Mouse (Mus musculus): Measurements from ENCODE around the gene Soga1.

Gene Soga1

DNA sequence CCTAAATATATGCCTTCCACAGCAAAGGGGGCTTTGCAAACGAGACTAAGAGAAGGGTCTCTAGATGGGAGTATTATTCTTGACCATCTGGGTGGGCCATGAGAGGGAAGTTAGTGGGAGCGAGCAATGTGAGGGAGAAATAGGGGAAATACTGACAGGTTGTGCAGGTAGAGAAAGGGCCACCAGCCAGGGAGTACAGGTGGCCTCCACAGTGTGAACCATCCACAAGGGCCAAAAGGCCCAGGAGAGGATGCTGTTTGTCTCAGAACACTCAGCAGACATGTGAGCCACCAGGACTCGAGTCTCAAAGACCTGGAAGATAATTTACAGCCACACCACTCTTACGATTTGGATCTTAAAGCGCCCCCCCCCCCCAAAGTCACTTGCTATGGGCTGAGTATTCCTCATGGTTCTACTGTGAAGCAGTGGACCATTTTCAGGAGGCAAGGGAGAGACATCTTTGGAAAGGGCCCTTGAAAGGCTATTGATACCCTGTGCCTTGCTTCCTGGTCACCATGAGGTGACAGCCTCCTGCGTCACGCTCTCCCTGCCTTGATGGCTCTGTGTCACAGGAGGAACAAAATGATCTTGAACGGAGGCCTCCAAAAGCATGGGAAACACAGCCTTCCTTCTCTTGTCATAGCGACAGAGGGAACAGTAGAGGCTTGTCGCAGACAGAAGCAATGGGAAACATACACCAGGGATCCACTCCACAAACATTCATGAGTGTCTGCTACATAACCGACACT, 18.3 kb downstream of the Soga1 start:
- DNase-seq (ENCODE audit: low read depth), result no peak

DNA sequence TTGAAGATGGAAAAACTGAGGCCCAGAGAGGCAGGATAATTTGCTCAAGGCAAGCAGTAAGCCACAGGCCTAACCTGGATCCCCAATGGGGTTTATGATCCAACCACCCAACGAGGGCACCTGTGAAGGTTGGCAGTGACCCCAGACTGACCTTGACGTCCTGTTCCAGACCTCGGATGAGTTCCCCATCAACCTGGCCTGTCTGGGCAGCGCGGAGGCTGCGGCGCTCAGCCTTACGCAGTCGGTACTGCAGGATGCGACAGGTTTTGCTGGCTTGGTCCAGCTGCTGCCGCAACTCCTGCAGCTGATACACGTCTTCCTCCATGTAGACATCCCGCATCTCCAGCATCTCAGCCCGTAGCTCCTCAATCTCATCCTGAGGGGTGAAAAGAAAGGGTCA, 19.0 kb downstream of the Soga1 start:
- DNase-seq (ENCODE audit: low read depth), result no peak

DNA sequence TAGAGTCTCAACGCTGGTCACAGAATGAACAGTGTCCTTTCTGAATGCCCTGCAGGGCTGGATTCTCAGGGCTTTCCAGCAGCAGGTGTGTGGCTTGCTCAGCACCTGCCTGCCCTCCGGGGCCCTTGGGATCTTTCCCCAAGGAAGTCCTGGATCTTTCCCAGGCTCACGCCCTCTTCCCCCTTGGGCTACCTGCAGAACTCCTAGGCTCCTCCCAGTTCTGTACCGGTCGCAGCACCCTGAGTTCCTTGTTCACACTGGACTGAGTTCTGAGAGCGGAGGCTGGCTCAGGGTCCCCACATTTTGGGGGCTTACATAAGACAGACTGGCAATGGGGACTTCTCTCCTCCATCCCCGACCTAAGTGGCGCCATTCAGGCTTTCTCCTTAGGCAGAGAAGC, 19.9 kb downstream of the Soga1 start:
- no peak for DNase-seq (ENCODE audit: low read depth)

DNA sequence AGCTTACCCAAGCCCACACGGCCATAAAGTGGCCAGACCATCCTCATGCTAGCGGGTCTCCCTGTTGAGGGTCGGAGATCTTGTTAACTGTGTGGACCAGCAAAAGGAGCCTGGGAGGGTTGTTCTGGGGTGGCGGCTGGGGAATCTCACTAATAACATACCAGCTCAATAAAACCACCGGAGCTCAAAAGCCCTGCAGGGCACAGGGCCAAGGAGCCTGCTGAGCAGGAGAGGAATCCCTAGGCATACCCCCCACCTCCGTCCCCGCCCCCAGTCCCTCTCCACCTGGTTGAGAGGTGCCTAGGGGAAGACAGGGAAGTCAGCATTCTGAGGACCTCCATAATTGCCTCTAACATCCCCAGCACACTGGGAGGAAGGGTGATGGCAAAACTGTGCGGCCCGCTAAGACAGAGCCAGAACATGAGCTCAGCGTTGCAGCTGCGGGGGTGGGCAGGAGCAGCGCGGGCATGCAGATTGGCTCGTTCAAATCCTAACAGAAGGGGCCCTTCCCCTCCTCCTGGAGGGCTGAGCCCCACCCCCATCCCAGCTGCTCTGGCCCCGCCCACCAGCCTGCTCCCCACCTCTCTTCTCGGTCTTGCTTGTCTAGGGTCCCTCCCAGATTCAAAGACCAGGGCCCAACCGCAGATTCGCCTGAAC, 20.6 kb downstream of the Soga1 start:
- DNase-seq (ENCODE audit: low read depth), result no peak

DNA sequence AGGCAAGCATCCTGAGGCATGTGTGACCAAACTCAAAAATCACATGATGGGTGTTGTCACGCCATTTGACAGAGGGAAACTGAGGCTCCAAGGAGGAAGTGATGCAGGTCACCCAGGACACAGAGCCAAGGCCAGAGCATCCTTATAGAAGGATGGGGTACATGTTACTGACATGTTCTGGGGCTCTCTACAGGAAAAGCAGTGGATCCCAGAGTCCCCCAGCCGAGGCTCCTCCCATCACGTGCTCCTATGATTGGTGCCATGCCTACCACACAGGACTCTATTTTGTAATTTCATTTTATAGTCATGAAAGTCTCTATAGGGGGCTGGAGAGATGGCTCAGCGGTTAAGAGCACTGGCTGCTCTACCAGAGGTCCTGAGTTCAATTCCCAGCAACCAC, 21.3 kb downstream of the Soga1 start:
- DNase-seq (ENCODE audit: low read depth), result no peak

DNA sequence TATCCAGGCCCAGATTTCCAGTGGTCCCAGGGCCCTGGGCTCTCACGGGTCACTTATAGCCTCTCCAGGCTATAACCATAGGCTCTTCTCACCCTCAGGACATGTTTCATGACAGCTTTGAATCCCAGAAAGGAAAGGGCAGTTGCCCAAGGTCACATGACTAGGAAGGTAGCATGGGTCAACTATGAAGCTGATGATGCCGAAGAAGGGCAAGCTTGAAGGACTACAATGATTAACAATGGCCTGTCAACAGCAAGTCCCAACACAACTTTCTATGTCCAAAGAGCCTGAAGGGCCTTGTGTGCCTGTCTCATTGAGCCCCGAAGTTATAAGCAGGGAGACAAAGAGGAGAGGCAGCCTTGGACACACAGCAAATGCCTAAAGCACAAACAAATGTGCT, 21.9 kb downstream of the Soga1 start:
- no peak for DNase-seq (ENCODE audit: low read depth)

DNA sequence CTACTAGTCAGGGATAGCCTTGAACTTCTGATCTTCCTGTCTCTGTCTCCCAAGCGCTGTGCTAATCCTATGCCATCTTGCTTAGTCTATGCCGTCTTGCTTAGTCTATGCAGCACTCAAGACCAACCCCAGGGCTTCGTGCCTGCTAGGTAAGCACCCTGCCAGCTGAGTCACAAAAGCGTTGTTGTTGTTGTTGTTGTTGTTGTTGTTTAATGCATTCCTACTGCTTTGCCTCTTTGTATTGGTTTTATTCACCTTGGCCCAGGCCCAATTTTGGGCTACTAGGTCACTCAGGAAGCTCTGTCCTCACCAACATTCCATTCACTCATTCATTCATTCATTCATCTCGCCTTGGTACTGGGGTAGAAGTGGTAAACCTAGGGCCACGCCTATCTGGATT, 23.3 kb downstream of the Soga1 start:
- no peak for DNase-seq (ENCODE audit: low read depth)

DNA sequence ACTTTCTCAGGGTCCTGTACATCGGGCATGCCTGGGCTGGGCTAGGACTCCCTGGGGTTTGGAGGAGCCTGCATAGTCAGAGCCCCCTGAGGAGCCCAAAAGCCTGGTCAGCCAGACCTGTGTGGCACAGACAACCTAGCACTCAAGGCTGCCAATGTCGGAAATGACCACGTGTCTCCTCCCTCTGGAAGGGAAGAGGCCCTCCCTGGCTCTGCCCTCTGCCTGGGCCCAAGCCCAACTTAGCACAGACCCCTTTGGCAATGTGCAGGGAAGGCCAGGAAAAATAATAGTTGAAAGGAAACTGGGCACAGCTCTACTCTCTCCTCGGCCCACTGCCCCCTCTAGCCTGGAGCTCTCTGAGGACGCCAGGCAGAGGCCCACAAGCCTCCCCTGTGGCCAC, 24.2 kb downstream of the Soga1 start:
- DNase-seq (ENCODE audit: low read depth), result no peak

DNA sequence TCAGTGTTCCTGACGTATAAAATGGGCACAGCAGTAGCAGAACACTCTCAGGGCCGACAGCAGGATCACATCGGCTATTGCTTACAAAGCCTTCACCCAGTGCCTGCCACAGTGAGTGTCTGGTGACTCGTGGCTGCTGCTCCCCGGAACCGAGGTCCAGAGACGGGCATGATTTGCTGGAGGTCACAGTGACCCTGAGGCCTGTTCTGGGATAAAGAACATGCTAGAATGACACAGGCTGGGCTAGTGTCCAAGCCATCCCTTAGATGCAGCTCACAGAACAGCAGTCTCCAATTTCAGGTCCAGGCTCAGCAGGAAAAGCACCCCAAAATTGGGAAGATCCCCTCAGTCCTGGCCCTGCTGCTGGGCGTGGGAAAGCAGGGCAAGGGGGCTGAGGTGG, 24.8 kb downstream of the Soga1 start:
- DNase-seq (ENCODE audit: low read depth), result no peak

DNA sequence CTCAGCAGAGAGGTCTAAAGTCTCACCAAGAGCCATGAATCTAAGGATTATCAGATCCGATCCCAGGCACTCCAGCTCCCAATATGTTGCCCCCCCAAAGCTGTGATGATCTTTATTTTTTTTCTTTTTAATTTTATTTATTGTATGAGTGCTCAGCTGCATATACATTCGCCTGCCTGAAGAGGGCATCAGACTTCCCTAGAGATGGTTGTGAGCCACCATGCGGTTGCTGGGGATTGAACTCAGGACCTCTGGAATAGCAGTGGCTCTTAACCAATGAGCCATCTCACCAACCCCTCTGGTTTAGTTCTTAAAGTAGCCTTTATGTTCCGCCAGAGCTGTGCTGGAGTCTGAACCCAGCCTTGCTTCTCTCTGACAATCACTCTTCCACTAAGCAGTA, 25.3 kb downstream of the Soga1 start:
- no peak for DNase-seq (ENCODE audit: low read depth)

DNA sequence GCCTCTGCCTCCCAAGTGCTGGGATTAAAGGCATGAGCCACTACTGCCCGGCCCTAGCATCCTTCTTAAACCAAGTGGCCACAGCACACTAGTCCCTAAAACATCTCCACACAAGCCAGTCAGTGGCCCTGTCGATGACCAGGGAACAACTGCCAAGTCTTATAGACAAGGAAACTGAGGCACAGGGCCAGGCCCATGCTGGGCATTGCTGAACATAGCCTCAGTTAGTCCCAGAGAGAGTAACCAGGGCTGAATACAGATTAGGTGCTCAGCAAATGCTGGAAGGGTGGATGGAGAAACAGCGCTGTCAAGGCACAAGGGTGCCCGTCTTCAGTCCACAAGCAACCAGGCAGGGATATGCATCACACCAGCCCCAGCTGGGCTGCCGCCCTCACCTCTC, 25.9 kb downstream of the Soga1 start:
- DNase-seq (ENCODE audit: low read depth), result no peak

DNA sequence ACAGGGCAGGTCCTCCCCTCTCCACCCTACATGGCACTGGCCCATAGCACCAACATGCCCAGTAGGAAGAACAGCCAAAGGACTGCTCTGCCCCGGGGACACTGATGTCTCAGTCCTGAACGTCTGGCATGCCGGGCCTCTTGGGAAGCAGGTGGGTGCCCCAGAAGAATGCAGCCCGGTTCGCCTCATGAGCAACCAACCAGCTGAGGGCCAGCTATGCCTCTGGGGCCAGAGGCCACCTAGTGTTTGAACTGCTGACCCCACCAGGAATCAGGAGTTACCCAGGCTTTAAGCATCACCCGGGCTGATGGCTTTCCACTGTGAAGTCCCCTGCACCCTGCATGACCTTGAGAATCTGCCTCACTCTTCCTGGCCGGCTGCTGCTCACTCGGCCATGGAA, 26.6 kb downstream of the Soga1 start:
- DNase-seq (ENCODE audit: low read depth), result no peak

DNA sequence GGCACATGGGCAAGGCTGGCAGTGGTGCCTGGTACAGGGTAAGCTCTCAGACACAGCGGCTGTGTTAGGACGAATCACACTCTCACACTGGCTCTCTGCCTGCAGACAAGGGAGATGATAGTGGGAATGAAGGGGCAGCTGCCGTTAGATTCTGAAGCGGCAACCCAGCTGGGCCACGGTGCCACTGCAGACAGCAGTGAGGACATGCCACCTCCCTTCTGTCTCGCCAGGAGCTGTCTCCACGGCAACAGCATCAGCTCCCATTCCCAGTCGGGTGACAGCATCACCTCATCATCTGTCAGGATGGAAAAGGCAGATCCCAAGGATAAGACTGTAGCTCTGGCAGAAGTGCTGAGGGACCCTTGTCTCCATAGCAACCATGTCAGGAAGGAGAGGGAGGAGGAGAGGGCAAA, 29.2 kb downstream of the Soga1 start:
- DNase-seq (ENCODE audit: low read depth), result no peak

DNA sequence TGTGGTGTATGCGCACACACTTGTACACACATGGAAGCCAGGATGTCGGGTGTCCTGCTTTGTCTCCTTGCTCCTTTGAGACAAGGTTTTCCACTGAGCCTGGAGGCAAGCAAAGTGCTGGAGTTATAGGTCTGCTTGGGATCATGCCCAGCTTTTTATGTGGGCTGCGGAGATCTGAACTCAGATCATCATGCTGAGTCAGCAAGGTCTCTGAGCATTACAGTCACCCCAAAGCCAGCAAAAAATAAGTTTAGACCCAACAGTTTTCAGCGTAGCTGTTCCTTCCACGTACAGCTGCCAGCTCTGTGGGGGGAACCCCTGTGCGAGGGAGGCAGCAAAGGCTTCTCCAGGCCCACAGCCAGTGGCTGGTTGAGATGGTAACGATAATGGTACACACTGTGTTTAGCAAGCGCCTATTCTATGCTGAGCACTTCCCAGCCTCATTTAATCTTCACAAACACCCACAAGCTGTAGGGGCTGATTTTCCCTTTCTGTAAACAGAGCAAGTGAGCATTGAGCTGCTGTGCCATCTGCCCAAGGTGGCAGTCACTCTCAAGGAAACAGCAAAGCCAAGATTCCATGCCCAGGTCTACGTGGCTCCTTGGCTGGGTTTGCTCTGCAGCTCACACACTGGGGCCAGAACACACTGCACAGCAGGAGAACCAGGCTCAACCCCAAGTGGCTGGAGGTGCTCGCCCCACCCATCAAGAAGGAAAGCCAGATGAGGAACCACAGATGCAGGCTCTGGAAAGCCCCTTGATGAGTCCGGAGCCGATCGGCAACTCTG, 30.5 kb downstream of the Soga1 start:
- no peak for DNase-seq (ENCODE audit: low read depth)

DNA sequence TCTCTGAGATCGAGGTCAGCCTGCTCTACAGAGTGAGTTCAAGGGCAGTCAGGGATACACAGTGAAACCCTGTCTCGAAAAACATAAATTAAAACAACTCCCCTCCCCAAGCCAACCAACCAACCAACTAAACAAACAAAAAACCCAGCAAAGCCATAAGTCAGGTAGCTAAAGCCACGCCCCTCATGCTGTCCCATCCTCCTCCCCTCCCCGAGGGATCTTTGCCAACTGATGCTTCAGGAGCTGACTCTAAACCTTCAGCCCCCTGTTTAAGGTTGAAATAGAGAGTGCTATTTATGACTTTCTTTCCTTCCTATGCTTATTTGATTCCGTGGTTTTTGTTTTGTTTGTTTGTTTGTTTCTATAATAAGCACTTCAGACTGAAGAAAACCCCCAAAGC, 32.1 kb downstream of the Soga1 start:
- DNase-seq (ENCODE audit: low read depth), result no peak

DNA sequence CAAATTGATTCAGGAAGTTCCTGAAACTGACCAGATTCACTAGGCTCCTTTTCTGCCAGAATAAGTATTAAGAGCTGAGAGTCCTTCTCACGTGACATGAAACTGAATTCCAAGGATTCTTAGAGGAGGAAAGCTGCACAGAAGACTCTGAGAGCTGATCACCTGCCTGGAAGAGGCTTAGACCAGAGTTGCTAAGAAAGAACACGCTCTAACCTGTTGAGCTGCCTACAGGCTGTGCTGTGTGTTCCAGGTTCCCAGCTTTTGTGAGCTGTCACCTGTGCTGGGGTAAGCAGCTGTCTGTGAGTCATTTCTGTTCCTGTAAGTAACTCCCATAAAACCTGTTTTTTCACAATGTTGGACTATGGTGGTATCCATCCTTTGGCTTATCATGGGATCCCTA, 33.1 kb downstream of the Soga1 start:
- no peak for DNase-seq (ENCODE audit: low read depth)

DNA sequence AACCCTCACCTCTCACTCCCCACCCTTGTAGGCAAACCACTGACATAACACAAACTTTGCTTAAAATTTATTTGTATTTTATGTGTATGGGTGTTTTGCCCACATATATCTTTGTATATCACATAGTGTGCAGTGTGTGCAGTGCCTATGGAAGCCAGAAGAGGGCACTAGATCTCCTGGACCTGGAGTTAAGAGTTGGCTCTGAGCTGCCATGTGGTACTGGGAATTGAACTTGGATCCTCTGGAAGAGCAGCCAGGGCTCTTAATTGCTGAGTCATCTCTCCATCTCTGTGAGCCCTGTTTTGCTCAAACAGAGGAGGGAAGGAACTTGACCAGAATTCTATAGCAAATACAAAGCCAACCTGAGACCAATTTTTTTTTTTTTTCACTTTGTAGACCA, 35.1 kb downstream of the Soga1 start:
- no peak for DNase-seq (ENCODE audit: low read depth)

DNA sequence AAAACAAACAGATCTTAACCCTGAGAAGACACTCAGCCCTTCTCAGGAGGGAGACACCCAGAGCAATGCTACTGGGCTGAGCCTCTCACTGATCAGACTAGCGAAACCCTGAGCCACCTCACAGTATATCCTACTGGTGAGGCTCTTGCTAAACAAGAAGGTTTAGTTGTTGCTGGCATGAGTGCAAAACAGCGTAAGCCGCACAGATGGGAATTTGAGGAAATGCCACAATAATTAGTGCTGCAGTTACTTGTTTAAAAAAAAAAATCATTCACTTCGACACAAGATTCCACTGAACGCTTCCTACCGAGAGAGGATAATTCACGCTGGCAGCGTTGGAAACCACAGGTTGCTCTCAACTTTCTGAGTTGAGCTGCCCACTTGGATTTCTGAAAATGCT, 35.5 kb downstream of the Soga1 start:
- peak; percentile 35 for DNase-seq (ENCODE audit: low read depth)

DNA sequence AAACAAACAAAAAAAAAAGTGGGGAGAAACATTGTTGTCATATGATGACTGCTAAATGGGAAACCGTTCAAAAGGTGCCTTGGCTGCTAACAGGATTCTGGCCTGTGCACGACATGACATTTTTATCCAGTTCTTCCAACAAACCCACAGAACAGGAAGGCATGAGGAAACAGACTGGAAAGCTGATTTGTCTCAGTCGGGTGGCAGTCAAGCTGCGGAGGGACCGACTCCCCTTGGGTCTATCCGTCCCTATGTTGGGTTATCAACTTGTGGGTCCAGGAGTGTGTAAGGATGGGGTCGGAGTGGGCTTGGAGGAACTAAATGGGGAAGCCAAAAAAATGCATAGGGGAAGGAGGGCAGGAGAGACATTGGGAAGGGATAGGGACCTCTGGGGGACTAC, 37.6 kb downstream of the Soga1 start:
- DNase-seq (ENCODE audit: low read depth), result no peak

DNA sequence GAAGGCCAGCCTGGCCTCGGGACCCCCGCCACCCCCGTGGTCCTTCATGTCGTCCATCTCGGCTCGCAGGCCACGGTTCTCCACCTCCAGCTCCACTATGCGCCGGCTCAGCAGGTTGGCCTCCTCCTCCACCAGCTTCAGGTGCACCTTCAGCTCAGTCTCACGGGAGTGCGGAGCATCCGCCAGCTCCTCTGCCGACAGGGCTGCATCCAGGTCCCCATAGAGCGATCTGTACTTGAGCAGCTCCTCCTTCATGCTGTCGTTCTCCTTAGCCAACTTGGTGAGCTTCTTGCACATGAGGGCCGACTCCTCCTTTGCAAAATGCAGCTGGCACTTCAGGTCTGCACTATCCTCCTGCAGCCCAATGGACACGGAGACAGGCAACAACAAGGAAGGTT, 38.4 kb downstream of the Soga1 start:
- DNase-seq (ENCODE audit: low read depth), result no peak

DNA sequence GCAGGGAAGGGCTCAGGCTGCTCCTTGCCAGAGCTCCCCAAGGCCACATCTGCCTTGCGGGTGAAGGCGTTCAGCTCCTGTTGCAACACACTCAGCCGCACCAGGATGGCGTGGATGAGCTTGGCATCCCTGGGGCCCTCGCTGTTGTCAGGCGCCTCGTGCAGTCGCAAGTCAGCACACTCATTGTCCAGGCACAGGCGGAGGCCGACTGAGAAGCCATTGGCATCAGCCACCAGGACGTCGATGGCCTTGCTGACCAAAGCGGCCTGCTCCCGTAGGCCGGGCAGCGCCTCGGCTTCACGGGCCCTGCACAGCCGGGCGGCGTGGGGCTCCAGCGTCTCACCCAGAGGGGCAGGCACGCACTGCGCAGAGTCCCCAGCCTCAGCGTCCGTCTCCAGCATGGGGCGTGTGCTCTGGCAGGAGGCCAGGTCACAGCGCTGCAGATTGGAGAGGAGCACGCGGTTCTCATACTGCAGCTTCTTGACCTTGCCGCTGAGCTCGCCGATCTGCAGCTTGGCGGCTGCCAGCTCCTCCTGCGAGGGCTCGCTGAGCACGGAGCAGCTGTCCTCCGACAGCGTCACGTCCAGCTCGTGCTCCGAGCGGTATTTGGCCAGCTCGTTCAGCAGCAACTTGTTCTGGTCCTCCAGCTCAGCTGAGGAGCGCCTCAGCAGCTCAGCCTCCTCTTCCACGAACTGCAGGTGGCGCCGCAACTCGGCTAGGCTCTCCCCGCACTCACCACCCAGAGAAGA, 39.0 kb downstream of the Soga1 start:
- DNase-seq (ENCODE audit: low read depth), result no peak

DNA sequence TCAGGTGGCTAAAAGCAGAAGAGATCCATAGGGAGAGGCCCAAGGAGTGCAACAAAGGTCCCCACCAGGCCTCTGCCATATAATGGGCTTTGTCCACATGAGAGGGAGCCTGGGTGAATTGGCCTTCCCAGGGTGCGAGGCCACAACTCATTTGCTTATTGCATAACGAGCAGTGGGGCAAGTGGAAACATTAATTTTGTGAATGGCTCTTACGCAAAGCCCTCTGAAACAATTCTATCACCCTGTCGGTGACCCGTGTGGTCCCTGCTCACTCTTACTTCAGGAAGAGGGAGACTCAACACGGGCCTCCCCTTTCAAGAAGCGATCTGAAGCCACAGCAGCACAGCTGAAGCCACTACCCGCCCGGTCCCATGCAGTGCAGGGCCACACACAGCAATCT, 41.8 kb downstream of the Soga1 start:
- no peak for DNase-seq (ENCODE audit: low read depth)

DNA sequence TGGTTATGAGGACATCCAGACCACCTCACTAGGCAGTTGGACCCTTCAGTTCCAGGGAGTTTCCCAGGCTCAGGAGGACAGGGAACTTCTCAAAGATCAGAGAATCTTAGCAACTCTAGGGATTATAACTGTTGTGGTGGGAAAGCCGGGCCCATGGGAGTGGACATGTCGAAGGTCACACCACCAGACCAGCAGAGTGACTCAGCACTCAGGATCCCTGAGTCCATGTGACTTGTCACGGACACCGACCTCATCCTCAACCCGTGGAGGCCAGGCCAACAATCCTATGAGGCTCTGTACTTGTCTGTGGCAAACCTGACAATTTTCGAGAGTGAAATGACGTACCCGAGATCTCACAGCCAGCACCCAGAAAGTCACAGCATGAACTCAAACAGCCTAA, 42.7 kb downstream of the Soga1 start:
- DNase-seq (ENCODE audit: low read depth), result no peak
